Mouse (Mus musculus) kidney, adult 2 months (tissue): ENCODE data around the gene Fads3.

Experiments used
- CTCF ChIP-seq: fragments of 200-500 bp; conservative IDR thresholded peaks from 2 replicates; pipeline ENCODE4 v1.5.1; 2011; ENCODE audit warnings: low read depth, mild to moderate bottlenecking, control low read depth, low read length, moderate library complexity, mixed read lengths; ENCODE audit not compliant: insufficient read depth, insufficient read length
- POLR2A ChIP-seq: fragments of 200-500 bp; IDR thresholded peaks from one replicate; pipeline ENCODE4 v1.6.1; 2011; ENCODE audit warnings: low read depth, low read length, control low read depth

- TF ChIP-seq CTCF (no peak), POLR2A (no peak)
Observed at GRCm38 (mm10) chr19:10017637-10018526, 23.5 kb upstream of the Fads3 start.
